Mouse (Mus musculus): ENCODE results near the gene Ttll7.

The Ttll7 gene

DNA sequence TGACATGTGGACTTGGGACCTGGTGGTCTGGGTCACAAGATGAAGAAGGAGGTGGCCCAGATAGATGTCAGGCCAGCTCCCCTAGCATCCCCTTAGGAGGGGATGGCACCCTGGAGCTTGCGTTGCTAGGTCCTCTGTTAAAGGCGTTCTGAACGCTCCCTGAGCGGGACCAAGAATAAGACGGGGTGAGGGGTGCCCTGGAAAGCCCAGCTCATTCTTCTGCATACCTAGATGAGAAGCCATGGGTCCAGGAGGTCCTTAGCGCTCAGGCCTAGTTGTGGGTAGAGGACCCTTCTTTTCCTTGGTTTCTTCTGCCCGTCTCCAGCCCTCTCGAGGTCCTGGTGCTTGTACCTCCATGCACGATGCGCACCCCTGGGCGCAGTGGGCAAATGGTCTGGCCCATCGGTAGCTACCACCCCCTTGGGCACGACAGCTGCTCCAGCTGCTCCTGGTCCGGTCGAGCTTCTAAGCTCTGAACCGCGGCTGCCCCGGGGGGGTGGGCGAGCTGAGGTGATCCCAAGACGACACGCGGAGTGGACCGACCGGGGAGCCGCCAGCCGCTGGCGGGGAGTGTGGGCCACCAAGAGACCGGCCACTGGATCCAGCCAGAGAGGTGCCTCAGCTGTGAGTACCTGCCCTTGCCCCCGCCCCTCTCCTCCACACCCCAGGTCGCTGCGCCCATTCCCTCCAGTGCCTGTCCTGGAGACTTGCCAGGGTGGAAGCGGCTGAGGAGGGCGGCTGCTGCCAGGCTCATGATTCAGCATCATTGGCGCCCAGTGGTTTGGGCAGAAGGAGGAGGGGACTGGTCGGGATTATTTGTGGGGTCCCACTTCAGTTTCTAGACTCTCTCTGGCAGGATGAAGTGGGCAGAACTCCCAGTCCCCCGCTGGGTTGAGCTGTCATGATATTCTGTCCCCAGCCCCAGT, at the start of gene Ttll7:
TSS of gene Ttll7 (plus strand) at position 402 of the 926 bp plus-strand sequence.
- DNase-seq (ENCODE audit: extremely low read depth, low read depth, low spot score) = no peak

DNA sequence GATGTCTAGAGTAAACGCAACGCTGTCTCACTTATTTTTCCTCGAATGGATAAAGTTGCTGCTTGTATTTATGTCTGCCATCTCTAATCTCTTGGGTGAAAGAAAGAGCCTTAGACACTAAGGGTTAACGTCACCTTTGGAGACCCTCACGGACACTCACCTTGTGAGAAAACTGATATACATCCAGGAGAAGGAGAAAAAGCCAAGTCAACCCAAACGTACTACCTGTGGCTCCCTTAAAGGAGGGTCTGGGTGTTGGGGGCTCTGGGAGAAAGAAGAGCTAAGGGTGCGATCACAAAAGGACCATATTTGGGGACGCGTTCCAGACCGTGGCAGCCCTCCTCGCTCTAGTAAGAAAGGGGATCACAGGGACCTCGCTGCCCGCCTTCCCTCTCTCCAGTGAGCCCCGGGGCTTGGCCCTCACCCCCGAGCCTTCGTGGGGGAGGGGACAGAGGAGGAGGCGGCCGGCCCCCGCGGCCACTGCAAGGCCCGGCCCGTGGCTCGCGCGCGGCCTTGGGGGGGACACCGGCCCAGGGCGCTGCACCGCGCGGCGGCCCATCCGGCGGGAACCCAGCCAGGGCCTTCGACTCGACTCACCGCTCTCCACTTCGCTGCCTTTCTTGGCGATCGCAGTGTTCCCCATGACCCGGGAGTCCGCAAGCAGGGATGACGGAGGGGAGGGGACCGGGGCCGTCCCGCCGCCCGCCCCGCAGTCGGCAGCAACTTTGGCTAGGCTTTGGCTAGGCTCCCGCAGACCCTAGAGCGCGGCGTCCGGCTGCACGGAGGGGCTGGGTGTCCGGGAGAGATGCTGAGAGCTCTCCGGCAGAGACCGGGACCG, 39.9 kb upstream of the Ttll7 start:
- DNase-seq (ENCODE audit: extremely low read depth, low read depth, low spot score) = no peak

DNA sequence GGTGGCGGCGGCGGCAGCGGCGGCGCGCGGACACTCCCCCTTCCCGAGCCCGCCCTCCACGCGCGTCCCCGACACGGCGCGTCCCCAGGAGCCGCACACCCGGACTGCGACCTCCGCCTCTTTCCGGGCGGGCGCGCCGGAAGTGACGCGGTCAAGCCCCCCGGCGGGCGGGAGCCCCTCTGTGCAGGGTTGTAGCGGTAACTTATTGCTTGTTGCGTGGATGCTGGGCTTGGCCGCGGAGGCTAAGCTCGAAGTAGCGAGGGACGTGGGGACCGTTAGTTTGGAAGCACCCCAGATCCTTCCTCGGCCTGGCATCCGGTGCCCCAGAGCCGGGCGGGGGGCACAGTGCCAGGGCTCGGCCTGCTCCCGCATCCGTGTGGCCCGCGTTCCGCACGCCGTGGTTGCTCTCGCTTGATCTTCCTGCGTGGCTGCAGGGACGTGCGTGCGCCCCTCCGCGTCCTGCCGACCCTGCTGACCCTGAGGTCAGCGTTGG, 39.2 kb upstream of the Ttll7 start, which contains the start of gene Prkacb:
TSS of gene Prkacb (minus strand) at position 90 of the 493 bp plus-strand sequence.
- no peak for DNase-seq (ENCODE audit: extremely low read depth, low read depth, low spot score)

DNA sequence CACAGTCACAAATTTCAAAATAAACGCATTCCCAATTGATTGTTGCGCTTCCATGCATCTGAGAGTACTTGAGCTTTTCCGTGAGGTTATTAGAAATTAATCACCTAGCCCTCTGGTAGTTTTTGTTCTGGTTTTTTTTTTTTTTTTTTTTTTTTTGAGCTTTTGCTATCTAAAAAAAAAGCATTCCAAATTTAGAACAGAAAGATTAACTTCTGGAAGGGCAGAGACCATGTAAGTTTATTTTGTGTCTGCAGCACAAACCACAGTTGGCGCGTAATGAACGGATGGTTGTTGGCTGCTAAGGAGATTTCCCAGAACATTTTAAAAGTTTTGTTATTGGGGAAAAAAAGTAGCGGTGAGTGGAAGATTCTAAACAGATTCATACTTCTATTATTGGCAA, 38.5 kb upstream of the Ttll7 start:
- no peak for DNase-seq (ENCODE audit: extremely low read depth, low read depth, low spot score)

DNA sequence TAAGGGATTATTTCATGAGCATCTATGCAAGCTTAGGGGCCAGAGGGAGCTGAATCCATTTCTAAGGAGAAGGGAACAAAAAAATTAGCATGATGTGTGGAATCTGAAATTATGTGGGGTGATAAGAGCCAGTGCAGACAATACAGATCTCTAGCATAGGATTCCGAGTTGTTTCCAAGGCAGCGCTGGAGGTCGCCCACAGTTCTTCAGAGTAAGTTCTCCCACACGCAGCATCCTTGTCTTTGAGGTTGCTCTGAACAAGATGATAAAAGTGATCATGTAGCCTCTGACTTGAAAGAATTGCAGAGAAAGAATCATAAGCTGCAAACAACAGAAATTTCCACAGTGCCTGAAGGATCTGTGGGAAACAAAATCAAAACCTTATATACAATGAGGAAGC, 31.4 kb upstream of the Ttll7 start:
- DNase-seq (ENCODE audit: extremely low read depth, low read depth, low spot score) = no peak

DNA sequence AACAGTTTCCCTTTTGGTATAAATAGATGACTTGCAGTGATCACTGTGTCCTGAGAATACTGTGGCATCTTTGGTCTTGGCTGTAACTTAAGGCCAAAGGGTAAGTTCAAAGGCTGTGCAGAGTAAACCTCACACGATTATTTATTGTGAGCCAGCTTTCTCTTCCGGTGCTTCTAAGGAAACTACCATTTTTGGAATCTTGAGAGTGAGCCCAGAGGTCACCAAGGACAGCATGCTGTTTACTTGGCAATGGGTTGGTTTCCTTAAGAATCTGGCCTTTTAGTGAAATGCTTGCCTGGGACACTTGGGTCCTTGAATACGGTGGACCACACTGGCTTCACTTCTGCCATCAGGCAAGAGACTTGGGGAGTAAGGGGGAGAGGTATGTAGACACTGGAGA, 9.4 kb upstream of the Ttll7 start:
- no peak for DNase-seq (ENCODE audit: extremely low read depth, low read depth, low spot score)

DNA sequence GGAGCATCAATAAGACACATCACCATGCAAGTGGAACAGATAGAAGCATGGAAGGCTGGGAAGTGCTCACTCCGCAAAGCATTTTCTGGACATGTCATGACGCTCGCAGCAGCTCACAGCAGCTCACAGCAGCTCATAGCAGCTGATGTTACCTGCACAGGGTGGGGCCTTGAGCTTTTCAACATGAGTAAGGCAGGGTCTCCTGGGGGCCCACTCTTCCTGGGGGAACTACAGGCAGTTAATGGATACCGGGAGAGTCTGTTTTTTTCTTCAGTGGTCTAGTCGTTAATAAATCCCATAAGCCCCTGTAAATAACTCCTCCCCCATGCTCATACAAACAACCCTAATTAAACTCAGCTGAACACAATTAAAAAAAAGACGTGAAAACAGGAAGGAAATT, 8.7 kb upstream of the Ttll7 start:
- DNase-seq (ENCODE audit: extremely low read depth, low read depth, low spot score) = no peak

DNA sequence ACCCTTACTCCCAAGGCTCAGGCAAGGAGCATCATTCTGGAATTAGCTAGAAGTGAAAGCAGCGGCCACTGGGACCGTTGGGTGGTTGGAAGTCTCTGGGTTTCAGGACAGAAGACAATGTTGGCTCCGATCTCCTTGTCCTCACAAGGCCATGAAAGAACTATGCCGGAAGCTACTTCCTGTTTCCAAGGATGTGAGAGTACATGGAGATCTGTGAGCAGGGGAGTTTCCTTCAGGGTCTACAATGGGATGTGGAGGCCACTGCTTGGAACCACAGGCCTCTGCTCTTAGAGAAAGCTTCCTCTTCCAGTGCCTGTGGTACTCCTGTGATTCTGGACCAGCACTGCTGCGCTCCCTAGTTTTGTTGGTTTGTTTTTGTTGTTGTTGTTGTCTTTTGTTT, 5.9 kb upstream of the Ttll7 start:
- no peak for DNase-seq (ENCODE audit: extremely low read depth, low read depth, low spot score)

DNA sequence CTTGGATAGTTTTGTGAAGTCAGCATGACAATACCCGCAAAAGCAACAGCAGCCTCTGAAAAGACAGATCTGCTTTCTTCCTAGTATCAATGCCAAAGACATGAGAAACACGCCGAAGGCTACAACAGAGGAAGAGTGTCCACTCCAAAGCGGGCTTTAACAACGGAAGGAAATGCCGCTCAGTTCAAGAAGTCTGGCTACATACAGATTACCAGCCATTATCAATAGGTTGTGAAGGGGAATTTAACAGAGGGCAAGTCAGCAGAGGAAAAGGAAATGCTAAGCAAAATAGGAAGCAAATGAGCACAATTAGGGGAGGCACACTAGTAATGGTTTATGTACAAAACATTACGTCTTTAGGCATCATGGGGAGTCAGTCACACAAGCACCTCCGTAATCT, 4.1 kb upstream of the Ttll7 start:
- DNase-seq (ENCODE audit: extremely low read depth, low read depth, low spot score) = no peak

DNA sequence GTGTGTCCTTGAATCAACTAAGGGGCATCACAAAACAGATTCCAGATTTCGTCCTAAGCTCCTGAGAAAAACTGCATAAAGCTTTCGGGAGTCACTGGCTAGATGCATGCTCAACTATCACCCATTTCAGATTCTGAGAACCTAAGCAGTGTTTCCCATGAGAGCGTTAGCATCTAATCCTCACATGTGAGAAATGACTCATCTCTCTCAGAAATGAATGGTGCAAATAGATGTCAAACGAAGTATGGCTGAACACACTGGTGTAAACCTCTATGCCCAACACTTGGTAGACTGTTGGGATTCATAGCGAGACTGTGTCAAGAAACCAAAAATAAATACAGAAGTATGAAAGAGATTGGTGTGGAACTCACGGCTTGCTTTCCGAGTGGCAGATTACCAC, 2.8 kb upstream of the Ttll7 start:
- no peak for DNase-seq (ENCODE audit: extremely low read depth, low read depth, low spot score)

DNA sequence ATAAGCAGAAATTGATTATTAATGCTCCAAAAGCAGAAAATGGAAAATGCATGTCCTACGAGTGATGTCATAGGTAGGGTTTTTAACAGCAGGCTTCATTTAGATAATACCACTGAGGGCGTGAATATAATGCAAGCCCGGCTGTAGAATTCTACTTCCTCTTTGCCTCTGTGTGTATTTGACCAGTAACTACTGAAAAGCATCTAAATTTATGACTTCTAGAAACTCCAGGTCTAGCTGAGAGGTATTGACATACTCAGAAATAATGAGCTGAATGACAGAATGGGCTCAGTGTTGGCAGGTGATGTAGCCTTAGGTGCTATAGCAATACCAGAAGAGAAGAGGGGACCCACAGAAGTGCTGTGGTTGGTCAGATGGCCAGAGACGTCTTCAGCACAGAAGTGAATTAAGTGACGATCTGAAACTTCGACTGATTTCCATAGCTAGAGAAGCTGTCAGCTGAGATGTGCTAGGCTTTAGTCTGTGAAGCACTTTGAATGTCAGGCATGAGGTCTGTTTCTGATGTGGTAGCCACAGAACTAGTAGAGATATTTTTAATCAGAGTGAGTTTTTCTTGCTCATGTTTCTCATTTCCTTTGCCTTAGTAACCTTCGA, 2.4 kb downstream of the Ttll7 start:
- no peak for DNase-seq (ENCODE audit: extremely low read depth, low read depth, low spot score)

DNA sequence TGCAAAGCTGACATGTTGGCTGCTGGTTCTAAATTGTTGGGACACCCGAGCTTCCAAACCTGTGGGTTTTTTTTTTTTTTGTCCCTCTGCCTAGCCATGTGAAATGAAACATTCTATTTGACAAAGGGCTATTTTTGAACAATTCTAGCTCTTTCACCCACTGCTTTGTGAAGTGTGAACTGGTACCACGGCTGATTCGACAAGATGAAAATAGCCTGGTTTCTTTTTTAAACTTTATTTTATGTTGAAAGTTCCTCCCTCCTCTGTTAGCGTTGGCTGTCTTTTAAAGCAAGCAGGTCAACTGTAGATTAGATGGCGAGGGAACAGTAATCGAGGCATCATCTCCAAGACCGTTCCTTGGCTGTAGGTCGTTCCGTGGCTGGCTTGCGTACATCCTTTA, 5.2 kb downstream of the Ttll7 start:
- no peak for DNase-seq (ENCODE audit: extremely low read depth, low read depth, low spot score)

DNA sequence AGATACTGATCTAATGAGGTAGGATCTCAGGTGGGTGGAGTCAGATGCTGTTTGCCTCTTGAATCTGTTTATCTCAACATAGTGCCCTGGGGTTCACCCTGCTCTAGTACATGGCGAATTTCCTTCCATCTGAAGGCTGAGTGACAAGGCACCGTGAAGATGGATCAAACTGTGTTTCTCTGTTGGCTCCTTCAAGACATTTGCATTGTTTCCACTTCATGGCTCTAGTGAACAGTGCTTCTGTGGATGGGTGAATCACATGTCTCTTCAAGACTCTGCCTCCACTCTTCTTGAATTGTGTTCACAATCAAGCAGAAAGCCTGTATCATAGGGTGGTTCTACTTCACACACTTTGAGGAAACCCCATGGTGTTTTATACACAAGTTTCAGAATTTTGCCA, 8.1 kb downstream of the Ttll7 start:
- no peak for DNase-seq (ENCODE audit: extremely low read depth, low read depth, low spot score)

DNA sequence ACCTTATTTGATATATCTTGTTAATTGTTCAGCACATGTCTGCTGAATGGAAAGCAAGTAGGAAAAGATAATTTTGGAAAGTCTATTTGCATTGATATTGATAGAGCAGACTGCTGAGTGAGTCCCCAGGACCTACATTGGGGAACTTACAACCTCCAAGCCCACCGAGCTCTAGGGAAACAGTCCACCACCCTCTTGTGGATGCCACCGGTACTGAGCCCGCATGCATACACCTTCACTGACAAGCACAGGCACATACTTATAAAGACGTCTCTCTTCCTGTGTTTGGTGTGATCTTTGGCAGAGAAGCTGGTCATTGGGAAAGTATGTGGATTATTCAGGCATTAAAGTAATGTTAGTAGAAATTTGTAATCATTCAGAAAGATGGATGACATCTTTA, 14.4 kb downstream of the Ttll7 start:
- no peak for DNase-seq (ENCODE audit: extremely low read depth, low read depth, low spot score)

DNA sequence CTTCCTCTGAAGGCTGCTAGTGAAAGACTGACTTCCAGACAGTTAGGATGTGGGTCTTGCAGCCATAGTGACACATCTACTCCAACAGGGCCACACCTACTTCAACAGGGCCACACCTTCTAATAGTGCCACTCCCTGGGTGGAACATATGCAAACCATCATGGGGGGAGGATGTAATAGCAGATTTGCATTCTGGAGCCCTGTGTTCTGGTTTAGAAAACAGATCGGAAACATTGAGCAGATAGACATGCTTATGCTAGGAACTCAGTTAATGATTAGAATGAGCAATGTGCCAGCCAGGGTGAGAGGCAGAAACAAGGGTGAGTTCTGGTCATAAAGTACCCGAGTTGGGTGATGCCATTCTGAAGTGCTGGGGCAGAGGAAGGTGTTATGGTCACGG, 19.8 kb downstream of the Ttll7 start:
- no peak for DNase-seq (ENCODE audit: extremely low read depth, low read depth, low spot score)

DNA sequence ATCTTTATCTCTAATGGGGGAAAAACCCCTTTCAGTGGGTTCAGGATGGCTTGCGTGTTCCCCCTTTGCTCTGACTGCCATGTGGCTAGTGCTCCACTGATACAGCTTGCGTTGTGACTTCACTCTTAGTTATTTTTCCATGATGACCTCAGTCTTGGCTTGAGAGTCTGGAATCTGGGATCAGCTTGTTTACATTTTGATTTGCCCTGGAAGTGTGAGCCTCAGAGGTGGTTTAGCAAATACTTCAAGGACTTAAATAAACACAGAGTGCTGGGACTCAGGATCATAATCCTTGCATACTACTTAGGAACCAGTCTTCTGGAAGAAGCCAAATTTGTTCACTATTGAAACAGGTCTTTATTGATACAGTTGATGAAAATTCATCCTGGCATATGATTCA, 23.8 kb downstream of the Ttll7 start:
- no peak for DNase-seq (ENCODE audit: extremely low read depth, low read depth, low spot score)

DNA sequence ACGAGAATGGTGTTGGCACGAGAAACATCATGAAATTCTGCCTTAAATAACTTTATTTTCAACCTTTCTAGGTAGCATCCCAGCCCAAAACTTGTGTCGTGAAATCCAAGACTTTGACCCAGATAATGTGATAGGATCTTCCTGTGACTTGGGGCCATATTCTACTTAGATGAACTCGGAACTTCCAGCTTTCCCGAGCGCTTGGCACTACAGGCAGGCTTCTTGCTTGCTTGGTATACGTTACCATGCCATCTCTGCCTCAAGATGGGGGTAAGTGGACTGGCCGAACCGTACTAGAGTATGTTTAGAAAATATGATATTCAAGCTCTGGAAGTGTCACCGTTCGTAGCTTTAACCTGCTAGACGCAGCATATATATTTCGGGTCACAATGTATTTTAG, 41.8 kb downstream of the Ttll7 start:
- DNase-seq (ENCODE audit: extremely low read depth, low read depth, low spot score) = no peak

DNA sequence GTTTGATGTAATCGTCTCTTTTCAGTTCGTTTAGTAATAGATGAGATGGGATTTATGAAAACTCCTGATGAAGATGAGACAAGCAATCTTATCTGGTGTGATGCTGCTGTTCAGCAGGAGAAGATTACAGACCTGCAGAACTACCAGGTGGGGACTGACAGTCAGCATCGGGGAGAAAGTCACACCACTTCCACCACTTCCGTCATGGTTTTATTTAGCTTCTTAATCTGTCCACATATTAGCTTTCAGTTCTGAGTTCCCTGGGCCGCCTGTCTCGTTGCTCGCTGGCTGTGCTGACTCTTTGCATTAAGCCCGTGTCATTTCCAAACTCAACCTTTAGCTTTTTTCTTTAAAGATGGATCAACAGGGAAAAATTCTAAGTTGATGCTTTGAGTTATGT, 44.4 kb downstream of the Ttll7 start:
- no peak for DNase-seq (ENCODE audit: extremely low read depth, low read depth, low spot score)

DNA sequence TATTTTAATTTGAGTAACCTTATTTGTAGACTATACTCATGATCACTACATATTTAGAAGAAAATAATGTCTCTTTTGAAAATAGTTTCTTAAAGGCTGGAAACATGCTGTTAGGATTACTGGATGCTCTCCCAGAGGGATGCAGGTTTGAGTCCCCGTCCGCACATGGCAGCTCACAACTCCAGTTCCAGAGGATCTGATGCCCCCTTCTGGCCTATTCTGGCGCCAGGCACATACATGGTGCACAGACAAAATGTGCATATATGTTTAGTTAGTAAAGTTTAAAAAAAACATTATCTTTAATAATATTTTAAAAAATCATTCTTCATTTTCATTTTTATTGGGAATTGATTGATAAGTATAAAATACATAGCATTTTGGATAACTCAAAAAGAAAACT, 47.9 kb downstream of the Ttll7 start:
- no peak for DNase-seq (ENCODE audit: extremely low read depth, low read depth, low spot score)

DNA sequence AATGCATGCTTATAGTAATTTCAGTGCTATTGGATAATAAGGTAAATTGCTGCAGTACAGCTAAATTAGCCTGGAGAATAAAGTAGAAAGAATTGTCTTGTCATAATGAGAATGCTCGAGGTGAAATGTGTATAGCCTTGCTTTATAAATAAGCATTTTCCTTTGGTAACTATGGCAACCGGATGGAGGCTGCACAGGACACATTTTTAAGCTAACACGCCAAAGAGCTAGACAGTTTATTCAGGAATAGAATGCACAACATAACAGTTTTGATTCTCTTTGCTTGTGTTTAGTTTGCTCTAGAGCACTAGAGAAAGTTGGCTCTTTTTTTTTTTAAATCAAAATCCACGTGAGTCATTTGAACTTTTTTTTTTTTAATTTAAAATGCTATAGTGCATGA, 49.6 kb downstream of the Ttll7 start:
- DNase-seq (ENCODE audit: extremely low read depth, low read depth, low spot score) = no peak

DNA sequence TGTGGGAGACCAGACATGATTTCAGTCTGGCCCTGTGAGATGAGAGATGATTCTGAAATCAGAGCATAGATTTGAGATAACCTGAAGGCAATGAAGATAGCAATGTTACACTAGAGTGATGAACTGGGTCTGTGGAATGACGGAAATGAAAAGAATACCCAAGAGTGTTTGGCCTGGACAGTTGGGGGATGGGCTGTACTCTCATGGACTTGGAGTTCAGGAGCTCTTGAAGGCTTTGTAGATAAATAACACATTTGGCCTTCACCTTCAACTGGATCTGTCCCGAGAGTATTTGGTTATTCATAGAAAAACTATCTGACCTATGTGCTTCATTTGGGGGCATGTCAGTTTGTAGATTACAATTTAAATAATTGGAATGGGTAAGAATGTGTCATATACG, 53.4 kb downstream of the Ttll7 start:
- no peak for DNase-seq (ENCODE audit: extremely low read depth, low read depth, low spot score)

All from fat pad, adult 2 months (tissue).